ENCODE assay signal across 7 mouse cellular contexts in the genomic region with DNA sequence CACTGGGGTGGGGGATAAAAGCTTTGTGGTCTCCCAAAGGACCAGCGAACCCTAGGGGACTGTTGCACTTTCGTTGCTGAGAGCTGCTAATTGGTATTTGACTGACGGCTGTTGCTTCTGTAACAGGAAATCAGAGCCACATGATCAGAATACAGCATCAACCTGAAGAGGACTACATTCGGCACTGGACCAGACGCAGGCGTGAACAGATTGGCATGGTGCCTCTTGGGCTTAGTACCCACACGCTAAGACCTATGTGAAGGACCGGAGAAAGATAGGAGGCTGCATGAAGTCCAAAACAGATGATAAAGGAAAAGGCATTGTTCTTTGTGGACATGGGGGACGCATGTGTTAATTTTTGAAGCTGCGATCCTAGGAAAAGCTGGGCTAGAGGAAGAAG. TPM values are rescaled to one million over a fixed set of nuclear protein-coding genes. Genes with fewer than 3 reads are reported as not detected.
DNase-seq lines count a peak whose midpoint lies in the region; ATAC-seq and TF ChIP-seq lines count a peak whose summit lies in the region.

No protein-coding gene starts in this region.

- peaks cover 32% of the 10 kb centered on the region for H3K4me1 ChIP-seq in cerebellum, adult 2 months (ENCODE audit: control insufficient read depth, insufficient read depth, low read length)
- 0 out of 2 replicates have a peak, but pooled peaks cover 2% of the 10 kb centered on the region for H3K4me1 ChIP-seq in hindbrain, embryonic 11.5 days (replicated peaks; ENCODE audit: control insufficient read depth, insufficient read depth, low read length)
- H3K4me1 ChIP-seq in limb, embryonic 11.5 days (ENCODE audit: control insufficient read depth, insufficient read depth, low read length), result peaks cover 6% of the 10 kb centered on the region

- H3K27me3 ChIP-seq in cerebellum, adult 2 months (ENCODE audit: control insufficient read depth, insufficient read depth, low read length), result no peaks in the 10 kb centered on the region
- H3K27me3 ChIP-seq in hindbrain, embryonic 11.5 days (ENCODE audit: control insufficient read depth, insufficient read depth, low read length), result no peaks in the 10 kb centered on the region
- peaks cover 11% of the 10 kb centered on the region for H3K27me3 ChIP-seq in limb, embryonic 11.5 days (ENCODE audit: control insufficient read depth, insufficient read depth, low read length)

- peak overlapping the region; percentile 92 for H3K9ac ChIP-seq in hindbrain, embryonic 11.5 days (ENCODE audit: low read depth, low read length)
- H3K9ac ChIP-seq in limb, embryonic 11.5 days (ENCODE audit: low read length), result no peak overlapping the region; the same call in 1 of the 2 replicates

- 2% methylated on average over 10 of the region's 10 CpGs for WGBS in cerebellum, adult 2 months
- WGBS in hindbrain, embryonic 11.5 days, result 26% methylated on average over 10 of the region's 10 CpGs
- WGBS in limb, embryonic 11.5 days, result 28% methylated on average over 10 of the region's 10 CpGs

- no peak for TF ChIP-seq CTCF in brain, embryonic 14.5 days (IDR thresholded peaks at IDR 0.05; ENCODE audit: borderline replicate concordance, extremely low read depth, insufficient read depth, insufficient read length)
- no peak for TF ChIP-seq CTCF in cerebellum, adult 2 months (IDR thresholded peaks at IDR 0.05; ENCODE audit: borderline replicate concordance, insufficient read depth, low read depth, low read length)

- no peaks in the 10 kb centered on the region for H3K9me3 ChIP-seq in hindbrain, embryonic 11.5 days (ENCODE audit: control insufficient read depth, low read length)
- no peaks in the 10 kb centered on the region for H3K9me3 ChIP-seq in limb, embryonic 11.5 days (ENCODE audit: control insufficient read depth, low read length)

- H3K4me2 ChIP-seq in hindbrain, embryonic 11.5 days (replicated peaks; ENCODE audit: low read depth, low read length), result peak overlapping the region; percentile 73
- peak overlapping the region; percentile 74 for H3K4me2 ChIP-seq in limb, embryonic 11.5 days (ENCODE audit: low read depth, severe bottlenecking)

- no peaks in the 10 kb centered on the region for H3K36me3 ChIP-seq in hindbrain, embryonic 11.5 days (ENCODE audit: control insufficient read depth, insufficient read depth, low read length)
- no peaks in the 10 kb centered on the region for H3K36me3 ChIP-seq in limb, embryonic 11.5 days (ENCODE audit: control insufficient read depth, insufficient read depth, low read length)

- peak overlapping the region; percentile 97 for H3K27ac ChIP-seq in cerebellum, adult 2 months (ENCODE audit: insufficient read depth, low read length)
- no peak overlapping the region; the same call in 1 of the 2 replicates for H3K27ac ChIP-seq in hindbrain, embryonic 11.5 days (ENCODE audit: low read depth, low read length)
- no peak overlapping the region for H3K27ac ChIP-seq in limb, embryonic 11.5 days (replicated peaks; ENCODE audit: low read depth, low read length)

- intact Hi-C loops in gastrocnemius, postnatal 36 days (cut with DNase I), result no loop called here

- peak overlapping the region; percentile 86 for H3K4me3 ChIP-seq in cerebellum, adult 2 months (replicated peaks; ENCODE audit: insufficient read depth, low read depth, low read length)
- H3K4me3 ChIP-seq in hindbrain, embryonic 11.5 days (ENCODE audit: low read depth, low read length), result peak overlapping the region; percentile 51
- H3K4me3 ChIP-seq in limb, embryonic 11.5 days (ENCODE audit: low read depth, low read length), result peak overlapping the region; percentile 38

- no peak for TF ChIP-seq POLR2A in brain, embryonic 14.5 days (IDR thresholded peaks at IDR 0.05; ENCODE audit: borderline replicate concordance, extremely low read depth, insufficient read depth, insufficient read length, poor library complexity, severe bottlenecking)
- no peak for TF ChIP-seq POLR2A in cerebellum, adult 2 months (IDR thresholded peaks at IDR 0.05; ENCODE audit: borderline replicate concordance, insufficient read depth, low read length)

- DNase-seq in brain, embryonic 14.5 days (ENCODE audit: low read depth), result peak; percentile 85
- DNase-seq in cerebellum, adult 2 months, result peak; percentile 87 to 88
- DNase-seq in hindbrain, embryonic 11.5 days (ENCODE audit: low spot score), result peak; percentile 39
- DNase-seq in limb, embryonic 11.5 days (ENCODE audit: low spot score), result peak; percentile 32
- DNase-seq in retina, postnatal 1 day, result peak; percentile 80
- no peak for DNase-seq in gastrocnemius, postnatal 36 days

- ATAC-seq in hindbrain, embryonic 11.5 days (ENCODE audit: low FRiP score), result peak; percentile 50; the same call in 1 of the 2 replicates
- no peak for ATAC-seq in limb, embryonic 11.5 days (ENCODE audit: insufficient number of reproducible peaks, low FRiP score, low TSS enrichment, low read depth)
- no peak for ATAC-seq in granulocyte monocyte progenitor cell, adult 5-6 weeks (replicated peaks; ENCODE audit: poor library complexity, severe bottlenecking)

RNA-seq across cellular contexts. Expression of gene Amer2, which starts 4.5 kb away (rescaled TPM):
- 25.7 and 27.4 TPM in 2 replicates for polyA plus RNA-seq in brain, embryonic 14.5 days (2012; rRNA removed)
- polyA plus RNA-seq in cerebellum, adult 2 months (2012; rRNA removed), result 28.3 and 33.2 TPM in 2 replicates
- polyA plus RNA-seq in hindbrain, embryonic 11.5 days (2014; fragmentation: Nextera tagmentation; extraction: Ambion mirVana), result 12.0 and 12.6 TPM in 2 replicates
- 3.3 and 3.7 TPM in 2 replicates for polyA plus RNA-seq in limb, embryonic 11.5 days (2014; fragmentation: Nextera tagmentation; extraction: Ambion mirVana)
- total RNA-seq in granulocyte monocyte progenitor cell, adult 5-6 weeks (2014; fragmentation: Nextera tagmentation), result not detected in 2 replicates
- 0.15 and 0.17 TPM in 2 replicates for total RNA-seq in granulocyte monocyte progenitor cell, adult 5-6 weeks (2017)
- total RNA-seq in gastrocnemius, postnatal 36 days (2021), result not detected

Comparison
In these comparisons a context has a peak if more than half of its experiments do, and no peak if none do; other contexts are left out.
1. DNase-seq: peak in brain, embryonic 14.5 days (single experiment), cerebellum, adult 2 months (2 of 2), hindbrain, embryonic 11.5 days (single experiment), limb, embryonic 11.5 days (single experiment) and retina, postnatal 1 day (single experiment); none in gastrocnemius, postnatal 36 days (0 of 2).
2. Peak in every context shown above with its lines, with median percentiles within 50 percentile points of each other: H3K4me3 ChIP-seq.